Mouse (Mus musculus) heart, postnatal 4 days (tissue): ENCODE results near the gene Hdac5. TPM values are rescaled to one million over a fixed set of nuclear protein-coding genes. Genes with fewer than 3 reads are reported as not detected.
A peak's percentile ranks its signal among the peaks of the same experiment; 100 is the strongest.

Experiments
- DNase-seq: peaks from one replicate; pipeline ENCODE4 v3.0.0; 2021
- total RNA-seq, 2 experiments: library from RNA; stranded (reverse); gene quantifications; 2 replicates each; pipeline ENCODE4 v1.2.3; 2021

Gene Hdac5
- total RNA-seq, 2 experiments from 2014 or later, result 90.7 to 91.4 TPM

- DNase-seq, result peak; percentile 37
Observed at GRCm38 (mm10) chr11:102214430-102215156, 15.4 kb downstream of the Hdac5 start.

GRCm38 (mm10) chr11:102211936-102212341 is 18.0 kb downstream of the Hdac5 start:
- peak; percentile 70 for DNase-seq

GRCm38 (mm10) chr11:102211011-102211410 is 19.0 kb downstream of the Hdac5 start:
- no peak for DNase-seq

GRCm38 (mm10) chr11:102210185-102210584 is 19.8 kb downstream of the Hdac5 start:
- no peak for DNase-seq

- peak; percentile 48 for DNase-seq
Observed at GRCm38 (mm10) chr11:102209742-102210141, 20.2 kb downstream of the Hdac5 start.

GRCm38 (mm10) chr11:102208846-102209245 is 21.1 kb downstream of the Hdac5 start:
- DNase-seq, result no peak

GRCm38 (mm10) chr11:102207825-102208777 is 21.9 kb downstream of the Hdac5 start:
- DNase-seq, result peak; percentile 67

- DNase-seq, result peak; percentile 4
Observed at GRCm38 (mm10) chr11:102206481-102206880, 23.5 kb downstream of the Hdac5 start.

- DNase-seq, result no peak
Observed at GRCm38 (mm10) chr11:102201408-102201821, 28.6 kb downstream of the Hdac5 start.

- no peak for DNase-seq
Observed at GRCm38 (mm10) chr11:102199856-102200255, 30.1 kb downstream of the Hdac5 start.

- no peak for DNase-seq
Observed at GRCm38 (mm10) chr11:102198245-102198644, 31.7 kb downstream of the Hdac5 start.

- DNase-seq, result no peak
Observed at GRCm38 (mm10) chr11:102196018-102196797, 33.8 kb downstream of the Hdac5 start.

GRCm38 (mm10) chr11:102193657-102194440 is 36.1 kb downstream of the Hdac5 start:
- DNase-seq, result no peak

- DNase-seq, result no peak
Observed at GRCm38 (mm10) chr11:102190848-102191247, 39.1 kb downstream of the Hdac5 start.

- DNase-seq, result peak; percentile 92
Observed at GRCm38 (mm10) chr11:102189461-102190436, 40.2 kb downstream of the Hdac5 start, which contains the start of gene G6pc3. Gene G6pc3 (plus strand): TSS chr11:102189620.

GRCm38 (mm10) chr11:102188980-102189379 is 41.0 kb downstream of the Hdac5 start:
- DNase-seq, result no peak

GRCm38 (mm10) chr11:102186235-102186634 is 43.7 kb downstream of the Hdac5 start:
- no peak for DNase-seq

GRCm38 (mm10) chr11:102185677-102186076 is 44.3 kb downstream of the Hdac5 start:
- no peak for DNase-seq

- peak; percentile 98 for DNase-seq
Observed at GRCm38 (mm10) chr11:102184646-102185495, 45.1 kb downstream of the Hdac5 start, which contains the start of gene Lsm12. Gene Lsm12 (minus strand): TSS chr11:102185296.
